Mouse (Mus musculus) bone marrow macrophage, adult 2 months (primary cell): ENCODE data around the gene Coq8b.

Source experiments
- CTCF ChIP-seq: IDR thresholded peaks from 2 replicates; pipeline ENCODE4 v1.5.1; 2012; ENCODE audit warnings: low read depth, mild to moderate bottlenecking, low read length, moderate library complexity
- POLR2A ChIP-seq: IDR thresholded peaks from 2 replicates; pipeline ENCODE4 v1.6.1; 2012; ENCODE audit warnings: mild to moderate bottlenecking, low read depth, low read length, borderline replicate concordance

GRCm38 (mm10) chr7:27302172-27302571 is 69.3 kb downstream of the Coq8b start:
- TF ChIP-seq CTCF, result peak; percentile 93
- TF ChIP-seq POLR2A, result no peak
